Mouse (Mus musculus) limb, embryonic 11.5 days (tissue): ENCODE results near the gene Aars2. TPM values are rescaled to one million over a fixed set of nuclear protein-coding genes. Genes with fewer than 3 reads are reported as not detected.

ENCODE experiments used
- ATAC-seq: fragments of 200-750 bp; cut with Nextera tagmentation; 2 replicates; pipeline ENCODE4 v1.8.0; 2017; ENCODE audit warnings: low read depth; ENCODE audit not compliant: insufficient number of reproducible peaks, low FRiP score, low TSS enrichment
- DNase-seq: peaks from one replicate; pipeline ENCODE4 v3.0.0-alpha.2; 2015; ENCODE audit warnings: low spot score
- H3K27ac ChIP-seq: fragments of 300-500 bp; sonication (generic); replicated peaks from 2 replicates; pipeline ENCODE4 v1.5.1; 2014; ENCODE audit warnings: low read depth, mild to moderate bottlenecking, low read length
- H3K27me3 ChIP-seq: fragments of 300-500 bp; sonication (generic); 2 replicates; pipeline ENCODE4 v1.6.1; 2014; ENCODE audit warnings: mild to moderate bottlenecking, low read length, mixed read lengths; ENCODE audit not compliant: control insufficient read depth, insufficient read depth
- H3K36me3 ChIP-seq: fragments of 300-500 bp; sonication (generic); 2 replicates; pipeline ENCODE4 v1.6.1; 2014; ENCODE audit warnings: mild to moderate bottlenecking, low read length, moderate library complexity, mixed read lengths; ENCODE audit not compliant: control insufficient read depth, insufficient read depth
- H3K4me1 ChIP-seq: fragments of 300-500 bp; sonication (generic); 2 replicates; pipeline ENCODE4 v1.6.1; 2014; ENCODE audit warnings: low read length, mixed read lengths; ENCODE audit not compliant: control insufficient read depth, insufficient read depth
- H3K4me2 ChIP-seq: fragments of 300-500 bp; sonication (generic); 2 replicates; pipeline ENCODE4 v1.6.1; 2014; ENCODE audit warnings: low read depth, mild to moderate bottlenecking, moderate library complexity; ENCODE audit not compliant: severe bottlenecking
- H3K4me3 ChIP-seq: fragments of 300-500 bp; sonication (generic); 2 replicates; pipeline ENCODE4 v1.5.1; 2014; ENCODE audit warnings: low read depth, low read length
- H3K9ac ChIP-seq: fragments of 300-500 bp; sonication (generic); 2 replicates; pipeline ENCODE4 v1.6.1; 2014; ENCODE audit warnings: mild to moderate bottlenecking, low read length
- H3K9me3 ChIP-seq: fragments of 300-500 bp; sonication (generic); 2 replicates; pipeline ENCODE4 v1.6.1; 2016; ENCODE audit warnings: low read length; ENCODE audit not compliant: control insufficient read depth
- WGBS: fragments of 180-500 bp; shearing (Covaris S2); extraction: QIAGEN DNeasy Blood & Tissue Kit; methylation state at CpG from one replicate; pipeline ENCODE4 v1.1.7; 2014; 5-methylcytosine and 5-hydroxymethylcytosine counted together
- polyA plus RNA-seq: library from polyadenylated mRNA; unstranded; fragments of >200 nt; fragmentation: Nextera tagmentation; extraction: Ambion mirVana; gene quantifications from 2 replicates; pipeline ENCODE4 v1.2.1, GENCODE M21; 2014

Aars2 gene
- polyA plus RNA-seq, 1 experiment from 2014 or later: 21.0 TPM

- DNase-seq: no peak
- ATAC-seq: no peak
These were observed 60.5 kb downstream of the Aars2 start for GRCm38 (mm10) chr17:45567162-45567601.

GRCm38 (mm10) chr17:45568990-45569389, 62.3 kb downstream of the Aars2 start:
- no peaks in the 10 kb centered on the region for H3K27me3 ChIP-seq
- no peak for DNase-seq
- H3K4me3 ChIP-seq: 0 out of 2 replicates have a peak overlapping the region, but pooled peaks have one; percentile 1
- H3K9ac ChIP-seq: no peak overlapping the region
- H3K4me2 ChIP-seq: no peak overlapping the region
- WGBS: 88% methylated on average over 12 of the region's 12 CpGs
- no peak for ATAC-seq
- no peak overlapping the region for H3K27ac ChIP-seq
- H3K9me3 ChIP-seq: no peaks in the 10 kb centered on the region
- peaks cover 46% of the 10 kb centered on the region for H3K36me3 ChIP-seq
- H3K4me1 ChIP-seq: peaks cover 19% of the 10 kb centered on the region

More at GRCm38 (mm10) chr17:45567162-45567601, 60.5 kb downstream of the Aars2 start:
- Histone ChIP-seq H3K4me2 (no peak overlapping the region), H3K9ac (no peak overlapping the region), H3K4me1 (peaks cover 19% of the 10 kb centered on the region), H3K36me3 (peaks cover 46% of the 10 kb centered on the region), H3K27me3 (no peaks in the 10 kb centered on the region), H3K9me3 (no peaks in the 10 kb centered on the region), H3K4me3 (no peak overlapping the region), H3K27ac (no peak overlapping the region; the same call in 1 of the 2 replicates)
- WGBS: 18% methylated on average over 4 of the region's 4 CpGs

DNA sequence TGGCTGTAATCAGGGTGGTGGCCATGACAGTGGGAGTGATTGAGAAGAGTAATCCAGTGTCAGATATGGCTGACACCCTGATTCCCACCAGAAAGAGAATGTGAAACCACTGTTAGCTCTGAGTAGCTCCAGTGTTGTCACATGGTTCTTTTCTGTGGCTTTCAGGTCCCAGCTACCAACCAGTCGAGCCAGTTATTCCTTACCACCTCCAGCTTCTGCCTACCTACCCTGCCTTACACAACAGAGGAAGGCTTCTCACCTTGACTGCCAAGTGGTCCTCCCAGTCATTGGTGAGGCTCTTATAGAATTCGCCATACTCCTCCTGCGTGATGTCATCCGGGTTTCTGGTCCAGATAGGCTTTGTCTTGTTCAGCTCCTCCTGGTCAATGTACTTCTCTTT, 63.4 kb downstream of the Aars2 start:
- no peak overlapping the region for H3K27ac ChIP-seq
- H3K4me1 ChIP-seq: peaks cover 19% of the 10 kb centered on the region
- H3K4me3 ChIP-seq: no peak overlapping the region
- no peak overlapping the region for H3K9ac ChIP-seq
- no peaks in the 10 kb centered on the region for H3K27me3 ChIP-seq
- DNase-seq: no peak
- WGBS: 84% methylated on average over 4 of the region's 4 CpGs
- no peak for ATAC-seq
- no peaks in the 10 kb centered on the region for H3K9me3 ChIP-seq
- no peak overlapping the region for H3K4me2 ChIP-seq
- H3K36me3 ChIP-seq: peaks cover 46% of the 10 kb centered on the region

Other genes with a start within 250 kb of the Aars2 start
- 88.4 and 95.1 TPM in 2 replicates for gene Cdc5l, start 73.1 kb upstream of the Aars2 start, polyA plus RNA-seq
- 0.44 and 0.77 TPM in 2 replicates for gene Spats1, start 31.4 kb upstream of the Aars2 start, polyA plus RNA-seq
- gene Tcte1, start 16.6 kb downstream of the Aars2 start, polyA plus RNA-seq: 0.87 and 1.3 TPM in 2 replicates
- 5.2 and 5.7 TPM in 2 replicates for gene Tmem151b, start 42.8 kb downstream of the Aars2 start, polyA plus RNA-seq
- gene Nfkbie, start 48.9 kb downstream of the Aars2 start, polyA plus RNA-seq: 5.6 and 6.2 TPM in 2 replicates
- 90.5 and 92.0 TPM in 2 replicates for gene Slc35b2, start 57.0 kb downstream of the Aars2 start, polyA plus RNA-seq
- gene Hsp90ab1, start 66.4 kb downstream of the Aars2 start, polyA plus RNA-seq: 1,903 and 1,914 TPM in 2 replicates
- 38.9 and 41.4 TPM in 2 replicates for gene Slc29a1, start 92.8 kb downstream of the Aars2 start, polyA plus RNA-seq
- 4.8 and 7.0 TPM in 2 replicates for gene Mymx, start 95.3 kb downstream of the Aars2 start, polyA plus RNA-seq
- gene Capn11, start 152.5 kb downstream of the Aars2 start, polyA plus RNA-seq: 0.26 and 0.81 TPM in 2 replicates
- 146 and 154 TPM in 2 replicates for gene Mrpl14, start 179.5 kb downstream of the Aars2 start, polyA plus RNA-seq
- gene Tmem63b, start 180.1 kb downstream of the Aars2 start, polyA plus RNA-seq: 23.3 and 23.6 TPM in 2 replicates
- gene 1600014C23Rik, start 227.0 kb downstream of the Aars2 start, polyA plus RNA-seq: not detected in 2 replicates